Mouse (Mus musculus) frontal cortex, postnatal 14 days (tissue): ENCODE measurements at regions not wholly inside any gene's neighbourhood (a gene's known extent, or its start where the extent isn't known, plus 50 kb on each side); places are given as distances from the start of the nearest gene placed in this dataset.

Experiments
- DNase-seq, 2 experiments: peaks; one replicate each; pipeline ENCODE4 v3.0.0; 2022; ENCODE audit warnings: low spot score in 2 of 2

- no peak for DNase-seq
Measured at GRCm38 (mm10) chr11:111706882-111707281, 640.9 kb downstream of the Kcnj2 start.

- DNase-seq: no peak
Measured at GRCm38 (mm10) chr11:111715401-111715800, 649.4 kb downstream of the Kcnj2 start.

GRCm38 (mm10) chr11:111722276-111722675 lies 656.3 kb downstream of the Kcnj2 start:
- DNase-seq: no peak

- no peak for DNase-seq
Measured at GRCm38 (mm10) chr11:111728148-111728547, 662.2 kb downstream of the Kcnj2 start.

GRCm38 (mm10) chr11:111732096-111732495 lies 666.1 kb downstream of the Kcnj2 start:
- DNase-seq: no peak

- DNase-seq: no peak
Measured at GRCm38 (mm10) chr11:111735446-111735845, 669.5 kb downstream of the Kcnj2 start.

GRCm38 (mm10) chr11:111735961-111736360 lies 670.0 kb downstream of the Kcnj2 start:
- DNase-seq: no peak

- no peak for DNase-seq
Measured at GRCm38 (mm10) chr11:111743356-111743755, 677.4 kb downstream of the Kcnj2 start.

- DNase-seq: no peak
Measured at GRCm38 (mm10) chr11:111747262-111747946, 681.4 kb downstream of the Kcnj2 start.

- DNase-seq: no peak
Measured at GRCm38 (mm10) chr11:111747947-111748322, 682.0 kb downstream of the Kcnj2 start.

- no peak for DNase-seq
Measured at GRCm38 (mm10) chr11:111748496-111748895, 682.5 kb downstream of the Kcnj2 start.

- DNase-seq: no peak
Measured at GRCm38 (mm10) chr11:111754735-111755134, 688.8 kb downstream of the Kcnj2 start.

GRCm38 (mm10) chr11:111763081-111763480 lies 697.1 kb downstream of the Kcnj2 start:
- no peak for DNase-seq

- no peak for DNase-seq
Measured at GRCm38 (mm10) chr11:111766371-111767011, 700.5 kb downstream of the Kcnj2 start.

- DNase-seq: no peak
Measured at GRCm38 (mm10) chr11:111767012-111767392, 701.0 kb downstream of the Kcnj2 start.

GRCm38 (mm10) chr11:111774108-111774679 lies 708.2 kb downstream of the Kcnj2 start:
- DNase-seq: no peak

- no peak for DNase-seq
Measured at GRCm38 (mm10) chr11:111781321-111781720, 715.4 kb downstream of the Kcnj2 start.

- no peak for DNase-seq
Measured at GRCm38 (mm10) chr11:111791267-111791926, 725.4 kb downstream of the Kcnj2 start.

- DNase-seq: no peak
Measured at GRCm38 (mm10) chr11:111801033-111801432, 735.1 kb downstream of the Kcnj2 start.

- DNase-seq: no peak
Measured at GRCm38 (mm10) chr11:111816176-111816775, 750.3 kb downstream of the Kcnj2 start.

- DNase-seq: peak; percentile 25 to 38
Measured at GRCm38 (mm10) chr11:111818124-111818523, 752.2 kb downstream of the Kcnj2 start.

- DNase-seq: no peak
Measured at GRCm38 (mm10) chr11:111820356-111820755, 754.4 kb downstream of the Kcnj2 start.
